Mouse (Mus musculus) forebrain, embryonic 13.5 days (tissue): ENCODE data around the gene Arhgap9. TPM values are rescaled to one million over a fixed set of nuclear protein-coding genes. Genes with fewer than 3 reads are reported as not detected.
A peak's percentile ranks its signal among the peaks of the same experiment; 100 is the strongest.

Experiments
- ATAC-seq: fragments of 200-750 bp; cut with Nextera tagmentation; 2 replicates; pipeline ENCODE4 v1.8.0; 2017
- H3K27ac ChIP-seq: fragments of 300-500 bp; sonication (generic); 2 replicates; pipeline ENCODE4 v1.5.1; 2015; ENCODE audit warnings: inconsistent platforms, mild to moderate bottlenecking, moderate library complexity
- H3K27me3 ChIP-seq: fragments of 300-500 bp; sonication (generic); 2 replicates; pipeline ENCODE4 v1.6.1; 2015; ENCODE audit warnings: mild to moderate bottlenecking, inconsistent platforms
- H3K36me3 ChIP-seq: fragments of 300-500 bp; sonication (generic); 2 replicates; pipeline ENCODE4 v1.6.1; 2015; ENCODE audit warnings: mild to moderate bottlenecking, inconsistent platforms; ENCODE audit not compliant: poor library complexity, severe bottlenecking
- H3K4me1 ChIP-seq: fragments of 300-500 bp; sonication (generic); 2 replicates; pipeline ENCODE4 v1.6.1; 2015; ENCODE audit warnings: inconsistent platforms
- H3K4me2 ChIP-seq: fragments of 300-500 bp; sonication (generic); 2 replicates; pipeline ENCODE4 v1.6.1; 2015; ENCODE audit warnings: inconsistent platforms, mild to moderate bottlenecking, moderate library complexity
- H3K4me3 ChIP-seq: fragments of 300-500 bp; sonication (generic); 2 replicates; pipeline ENCODE4 v1.5.1; 2015; ENCODE audit warnings: mild to moderate bottlenecking, inconsistent platforms
- H3K9ac ChIP-seq: fragments of 300-500 bp; sonication (generic); 2 replicates; pipeline ENCODE4 v1.6.1; 2015; ENCODE audit warnings: mild to moderate bottlenecking, inconsistent platforms
- H3K9me3 ChIP-seq: fragments of 300-500 bp; sonication (generic); replicated peaks from 2 replicates; pipeline ENCODE4 v1.6.1; 2016; ENCODE audit warnings: inconsistent platforms
- WGBS: fragments of 180-500 bp; shearing (Covaris S2); methylation state at CpG from one replicate; pipeline ENCODE4 v1.1.7; 2015; 5-methylcytosine and 5-hydroxymethylcytosine counted together
- polyA plus RNA-seq: library from polyadenylated mRNA; unstranded; fragments of >200 nt; fragmentation: Nextera tagmentation; extraction: Ambion mirVana; gene quantifications from 2 replicates; pipeline ENCODE4 v1.2.1, GENCODE M21; 2015

Gene Arhgap9
- polyA plus RNA-seq, 1 experiment from 2014 or later: 0.39 TPM

DNA sequence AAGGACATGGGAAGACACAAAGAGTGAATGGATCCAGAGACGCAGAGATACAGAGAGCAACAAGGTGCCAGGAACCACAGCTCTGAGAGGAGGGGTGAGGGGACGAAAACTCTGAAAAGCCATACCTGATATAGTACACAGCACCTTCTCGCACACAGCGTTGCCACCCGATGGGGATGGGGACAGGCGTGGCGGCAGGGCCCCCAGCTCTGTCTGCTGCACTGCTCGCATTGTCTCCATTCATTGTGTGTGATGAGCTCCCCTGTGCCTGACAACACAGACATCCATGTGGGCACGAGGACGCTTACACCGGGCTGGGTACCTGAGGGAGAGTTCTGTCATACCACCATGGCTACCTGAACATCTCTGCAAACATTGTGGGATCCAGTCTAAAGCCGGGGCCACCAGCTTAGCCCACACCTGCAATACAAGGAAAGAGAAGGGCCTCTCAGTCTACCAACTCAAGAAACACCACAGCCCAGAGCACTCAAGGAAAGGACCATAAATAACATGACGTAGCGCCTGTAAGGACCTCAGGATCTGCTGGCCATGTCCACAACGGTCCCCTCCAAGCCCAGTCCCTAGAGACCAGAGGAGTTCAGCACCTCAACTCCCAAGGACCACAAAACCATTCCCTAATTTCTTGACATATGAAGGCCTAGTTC, 34.4 kb upstream of the Arhgap9 start:
- Histone ChIP-seq H3K27ac (peak overlapping the region; percentile 98), H3K36me3 (peaks cover 50% of the 10 kb centered on the region), H3K4me3 (peak overlapping the region; percentile 68), H3K9me3 (no peaks in the 10 kb centered on the region), H3K4me1 (peaks cover 65% of the 10 kb centered on the region), H3K4me2 (peak overlapping the region; percentile 88), H3K27me3 (no peaks in the 10 kb centered on the region), H3K9ac (peak overlapping the region; percentile 86)
- WGBS: 75% methylated on average over 15 of the region's 15 CpGs
- no peak for ATAC-seq

DNA sequence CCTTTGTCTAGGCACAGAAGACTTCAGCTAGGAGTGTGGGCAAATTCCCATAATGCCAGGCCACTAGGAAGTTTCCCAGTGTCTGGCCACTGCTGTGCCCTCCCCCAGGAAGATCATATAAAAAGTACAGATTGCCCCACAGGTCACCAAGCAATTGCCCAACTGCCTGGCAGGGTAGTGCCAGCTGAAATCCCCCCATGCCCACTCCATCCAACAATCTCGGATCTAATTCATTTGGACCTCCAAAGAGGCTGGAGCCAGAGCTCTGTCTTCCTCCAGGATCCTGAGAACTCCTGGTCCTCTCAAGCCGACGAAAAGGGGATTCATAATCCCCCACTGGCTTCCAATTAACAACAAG, 33.8 kb upstream of the Arhgap9 start:
- H3K27ac ChIP-seq: peak overlapping the region; percentile 98
- peaks cover 70% of the 10 kb centered on the region for H3K4me1 ChIP-seq
- no peaks in the 10 kb centered on the region for H3K27me3 ChIP-seq
- peak overlapping the region; percentile 86 for H3K9ac ChIP-seq
- peak overlapping the region; percentile 68 for H3K4me3 ChIP-seq
- WGBS: 1% methylated on average over 3 of the region's 3 CpGs
- no peak for ATAC-seq
- peaks cover 45% of the 10 kb centered on the region for H3K36me3 ChIP-seq
- H3K4me2 ChIP-seq: peak overlapping the region; percentile 88
- H3K9me3 ChIP-seq: no peaks in the 10 kb centered on the region

DNA sequence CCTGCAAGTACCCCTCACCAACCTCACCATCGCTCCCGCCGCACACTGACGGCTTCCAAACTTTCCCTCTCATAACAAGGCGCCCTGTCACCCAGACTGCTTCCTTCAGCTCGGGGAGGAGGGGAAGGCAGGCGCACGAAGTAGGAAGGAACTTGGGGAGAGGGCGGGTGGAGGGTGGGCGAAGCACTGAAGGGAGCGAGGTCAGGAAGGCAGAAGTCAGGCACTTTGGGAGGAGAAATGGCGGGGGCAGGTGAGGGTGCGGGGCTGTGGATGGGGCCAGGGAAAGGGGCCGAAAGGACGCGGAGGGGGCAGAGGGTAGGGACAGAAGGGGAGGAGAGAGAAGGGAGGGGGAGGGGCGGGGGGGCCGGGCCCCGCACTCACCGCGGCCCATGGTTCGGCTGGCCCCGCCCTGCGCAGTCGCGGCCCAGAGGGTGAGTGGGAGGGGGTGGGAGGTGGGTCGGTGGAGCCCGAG, 33.4 kb upstream of the Arhgap9 start:
- 0% methylated on average over 18 of the region's 28 CpGs for WGBS
- Histone ChIP-seq H3K27me3 (no peaks in the 10 kb centered on the region), H3K4me3 (peak overlapping the region; percentile 68), H3K9ac (peak overlapping the region; percentile 86), H3K9me3 (no peaks in the 10 kb centered on the region), H3K4me1 (peaks cover 75% of the 10 kb centered on the region), H3K4me2 (peak overlapping the region; percentile 88), H3K27ac (peak overlapping the region; percentile 98), H3K36me3 (peaks cover 43% of the 10 kb centered on the region)
- ATAC-seq: peak; percentile 1; the same call in 1 of the 2 replicates

DNA sequence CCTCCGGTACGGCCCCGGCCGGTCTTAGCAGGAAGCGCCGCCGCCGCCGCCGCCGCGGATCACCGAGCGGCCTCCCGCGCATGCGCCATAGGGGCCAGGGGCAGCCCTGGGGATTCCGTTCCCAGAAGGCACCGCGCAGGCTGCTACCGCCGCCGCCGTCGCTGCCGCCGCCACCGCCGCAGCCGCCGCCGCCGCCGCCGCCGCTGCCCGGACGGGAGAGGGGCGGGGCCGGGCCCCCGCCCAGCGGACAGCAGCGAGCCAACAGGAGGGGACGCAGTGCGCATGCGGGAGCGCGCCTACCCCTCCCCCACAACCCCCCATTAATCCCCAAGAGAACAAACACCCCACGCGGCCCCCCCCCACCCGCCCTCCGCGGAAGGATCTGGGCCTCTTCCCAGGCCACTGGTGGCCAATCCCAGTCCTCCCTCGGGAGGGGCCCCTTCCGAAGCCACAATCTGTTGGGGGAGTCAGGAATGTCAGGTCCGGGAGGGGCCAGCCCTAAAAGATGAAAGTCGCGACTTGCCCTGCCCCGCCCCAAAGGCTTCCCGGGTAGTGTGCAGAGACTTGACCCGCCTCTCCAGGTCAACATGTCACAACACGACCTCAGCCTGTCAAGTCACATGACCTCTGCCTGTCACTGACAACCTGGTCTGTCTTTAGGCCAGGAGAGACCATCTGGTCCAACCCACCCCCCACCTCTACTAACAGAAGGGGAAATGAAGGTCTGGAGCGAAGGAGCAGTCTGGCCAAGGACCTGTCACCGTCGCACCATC, 32.8 kb upstream of the Arhgap9 start, which contains the start of gene Mbd6:
TSS of gene Mbd6 (minus strand) at position 219 of the 773 bp plus-strand sequence.
- Histone ChIP-seq H3K27ac (peak within 1 kb of the TSS; percentile 98), H3K9me3 (no peaks in the 10 kb centered on the region), H3K27me3 (no peaks in the 10 kb centered on the region), H3K4me2 (peak within 1 kb of the TSS; percentile 88), H3K4me3 (peak within 1 kb of the TSS; percentile 68), H3K4me1 (peaks cover 75% of the 10 kb centered on the region), H3K36me3 (peaks cover 43% of the 10 kb centered on the region), H3K9ac (peak within 1 kb of the TSS; percentile 86)
- peak; percentile 32 for ATAC-seq
- under 1% methylated on average over 35 of the region's 65 CpGs for WGBS

DNA sequence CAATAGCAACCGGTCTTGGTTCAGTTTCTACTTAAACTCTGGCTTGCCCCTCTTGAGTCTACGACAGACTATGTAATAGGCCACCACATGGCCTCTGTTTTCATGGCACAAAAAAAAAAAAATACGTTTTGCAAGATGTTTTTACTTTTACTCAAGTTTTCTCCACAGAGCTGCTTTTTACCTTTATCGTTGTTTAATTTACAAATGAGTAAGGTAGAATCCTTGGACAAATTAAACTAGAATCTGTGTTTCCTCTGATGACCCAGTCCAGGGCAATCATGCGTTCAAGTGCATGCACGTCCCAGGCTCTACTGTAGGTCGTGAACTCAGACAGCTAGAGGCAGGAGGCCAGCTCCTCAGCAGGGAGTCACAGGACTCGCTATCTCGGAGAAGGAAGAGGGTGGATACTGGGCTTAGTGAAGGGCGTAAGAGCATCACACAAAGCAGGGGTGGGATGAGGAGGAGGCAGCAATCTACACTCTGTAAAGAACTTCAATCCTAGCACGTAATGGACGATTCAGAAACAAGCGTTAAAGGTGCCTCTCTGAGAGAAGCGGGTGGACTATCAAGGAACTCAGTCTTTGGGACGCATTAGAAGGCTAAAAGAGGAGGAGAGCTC, 32.1 kb upstream of the Arhgap9 start:
- no peaks in the 10 kb centered on the region for H3K27me3 ChIP-seq
- H3K27ac ChIP-seq: peak overlapping the region; percentile 98
- peaks cover 43% of the 10 kb centered on the region for H3K36me3 ChIP-seq
- WGBS: under 1% methylated on average over 15 of the region's 15 CpGs
- ATAC-seq: peak; percentile 7
- H3K4me3 ChIP-seq: peak overlapping the region; percentile 68
- H3K4me1 ChIP-seq: peaks cover 72% of the 10 kb centered on the region
- H3K9ac ChIP-seq: peak overlapping the region; percentile 86
- H3K4me2 ChIP-seq: peak overlapping the region; percentile 88
- no peaks in the 10 kb centered on the region for H3K9me3 ChIP-seq

DNA sequence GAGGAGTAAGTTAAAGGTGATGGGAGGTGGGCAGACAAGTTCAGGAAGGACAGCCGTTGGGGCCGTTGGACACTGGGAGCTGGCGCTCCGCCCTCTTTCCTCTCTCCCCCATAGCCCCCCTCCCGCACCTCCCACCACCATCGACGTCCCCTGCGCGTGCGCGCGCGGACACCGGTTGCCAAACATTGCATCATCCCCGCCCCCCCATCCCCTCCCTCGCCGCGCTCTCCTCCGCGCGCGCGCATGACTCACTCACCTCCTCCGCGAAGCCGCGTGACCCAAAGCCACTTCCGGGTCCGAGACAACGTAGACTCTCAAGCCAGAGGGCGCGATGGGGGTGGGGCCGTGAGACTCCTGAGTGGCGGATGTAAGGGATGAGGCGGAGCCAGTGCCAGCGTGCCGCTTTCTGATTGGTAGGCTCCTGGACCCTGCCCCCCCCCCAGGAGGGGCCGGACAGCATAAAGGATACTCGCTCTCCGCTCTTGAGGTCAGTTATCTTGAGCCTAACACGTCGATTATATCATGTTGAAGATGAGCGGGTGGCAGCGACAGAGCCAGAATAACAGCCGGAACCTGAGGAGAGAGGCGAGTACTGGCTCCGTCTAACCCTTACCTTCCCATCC, 31.3 kb upstream of the Arhgap9 start:
- 0% methylated on average over 44 of the region's 47 CpGs for WGBS
- Histone ChIP-seq H3K4me2 (peak overlapping the region; percentile 88), H3K4me1 (peaks cover 64% of the 10 kb centered on the region), H3K9ac (peak overlapping the region; percentile 86), H3K9me3 (no peaks in the 10 kb centered on the region), H3K4me3 (peak overlapping the region; percentile 68), H3K36me3 (peaks cover 43% of the 10 kb centered on the region), H3K27ac (peak overlapping the region; percentile 98), H3K27me3 (no peaks in the 10 kb centered on the region)
- peak; percentile 90 for ATAC-seq

DNA sequence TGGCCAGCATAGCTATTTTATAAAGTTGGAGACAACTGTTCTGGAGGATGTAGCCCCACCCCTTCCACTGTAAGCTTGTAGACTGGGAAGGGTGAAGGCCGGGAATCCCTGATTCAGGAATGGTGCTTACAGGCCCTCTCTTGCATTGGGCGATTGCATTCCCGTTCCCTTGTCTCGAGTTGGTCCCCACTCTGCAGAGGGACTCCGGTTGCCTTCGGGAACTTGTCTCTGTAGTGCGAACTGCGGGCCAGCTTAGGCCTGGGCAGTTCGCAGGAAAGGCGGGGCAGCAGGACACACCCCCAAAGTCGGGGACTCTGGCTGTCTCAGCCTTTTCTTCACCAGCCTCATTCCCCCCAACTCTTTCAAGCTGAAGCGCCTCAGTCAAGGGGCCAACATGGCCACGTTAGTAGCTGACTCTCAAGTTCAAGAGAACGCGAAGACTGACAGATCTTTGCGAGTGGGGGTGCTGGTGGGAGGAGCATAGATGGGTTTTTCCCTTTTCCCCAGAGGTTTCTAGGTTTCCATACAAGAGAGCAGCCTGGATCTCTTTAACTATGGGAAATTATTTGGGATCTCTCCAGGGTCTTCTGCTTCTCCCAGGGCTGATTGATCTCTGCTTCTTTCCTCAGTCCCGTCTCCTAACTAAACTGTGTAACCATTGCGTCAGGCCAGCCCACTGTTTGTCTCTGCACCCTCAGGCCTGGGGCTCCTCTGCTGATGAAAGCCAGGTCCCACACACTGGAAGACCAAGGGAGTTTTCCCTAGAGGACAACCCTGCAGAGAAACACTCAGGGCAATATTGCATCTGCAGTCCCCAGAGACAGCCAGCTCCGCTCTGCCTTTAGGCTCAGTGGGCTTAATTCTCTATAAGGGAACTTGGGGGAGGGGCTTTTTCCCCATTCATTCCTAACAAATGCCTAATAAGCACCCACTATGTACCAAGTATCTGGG, 30.6 kb upstream of the Arhgap9 start:
- ATAC-seq: peak; percentile 43
- no peaks in the 10 kb centered on the region for H3K9me3 ChIP-seq
- peaks cover 56% of the 10 kb centered on the region for H3K4me1 ChIP-seq
- H3K27me3 ChIP-seq: no peaks in the 10 kb centered on the region
- H3K4me3 ChIP-seq: peak overlapping the region; percentile 68
- peaks cover 43% of the 10 kb centered on the region for H3K36me3 ChIP-seq
- H3K9ac ChIP-seq: peak overlapping the region; percentile 73
- 4% methylated on average over 19 of the region's 19 CpGs for WGBS
- peak overlapping the region; percentile 98 for H3K27ac ChIP-seq
- peak overlapping the region; percentile 88 for H3K4me2 ChIP-seq

DNA sequence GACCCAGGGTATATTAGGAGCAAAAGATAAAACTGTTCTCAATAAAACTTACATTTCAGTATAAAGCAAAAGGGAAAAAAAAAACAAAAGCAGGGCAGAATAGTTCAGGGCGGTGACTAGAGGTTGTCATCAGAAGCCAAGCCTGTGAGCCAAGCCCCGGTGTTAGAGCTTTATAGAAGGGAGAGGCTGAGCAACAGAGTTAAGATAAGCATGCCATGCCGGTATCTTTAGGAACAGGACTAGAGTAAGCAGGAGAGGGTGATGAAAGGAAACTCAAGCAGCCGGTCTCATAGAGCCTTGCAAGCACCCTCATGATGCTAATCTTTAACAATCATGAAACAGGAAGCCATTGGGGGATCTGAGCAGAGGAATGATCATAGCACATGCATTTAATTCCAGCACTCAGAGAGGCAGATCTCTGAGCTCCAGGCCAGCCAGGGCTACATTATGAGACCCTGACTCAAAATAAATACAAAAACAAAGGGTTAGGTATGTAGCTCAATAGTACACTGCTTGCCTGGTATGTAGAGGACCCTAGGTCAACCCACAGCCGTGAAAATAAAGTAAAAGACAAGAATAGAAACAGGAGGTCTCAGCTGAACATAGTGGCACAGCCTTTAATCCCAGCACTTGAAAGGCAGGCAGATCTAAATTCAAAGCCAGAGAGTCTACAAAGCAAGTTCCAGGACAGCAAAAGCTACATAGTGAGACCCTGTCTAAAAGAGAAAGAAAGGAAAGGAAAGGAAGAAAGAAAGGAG, 29.7 kb upstream of the Arhgap9 start:
- 54% methylated on average over 5 of the region's 5 CpGs for WGBS
- no peak for ATAC-seq
- Histone ChIP-seq H3K36me3 (peaks cover 44% of the 10 kb centered on the region), H3K4me3 (peak overlapping the region; percentile 68), H3K4me1 (peaks cover 48% of the 10 kb centered on the region), H3K9me3 (no peaks in the 10 kb centered on the region), H3K27ac (no peak overlapping the region; the same call in 1 of the 2 replicates), H3K27me3 (no peaks in the 10 kb centered on the region), H3K9ac (peak overlapping the region; percentile 73), H3K4me2 (peak overlapping the region; percentile 88)

DNA sequence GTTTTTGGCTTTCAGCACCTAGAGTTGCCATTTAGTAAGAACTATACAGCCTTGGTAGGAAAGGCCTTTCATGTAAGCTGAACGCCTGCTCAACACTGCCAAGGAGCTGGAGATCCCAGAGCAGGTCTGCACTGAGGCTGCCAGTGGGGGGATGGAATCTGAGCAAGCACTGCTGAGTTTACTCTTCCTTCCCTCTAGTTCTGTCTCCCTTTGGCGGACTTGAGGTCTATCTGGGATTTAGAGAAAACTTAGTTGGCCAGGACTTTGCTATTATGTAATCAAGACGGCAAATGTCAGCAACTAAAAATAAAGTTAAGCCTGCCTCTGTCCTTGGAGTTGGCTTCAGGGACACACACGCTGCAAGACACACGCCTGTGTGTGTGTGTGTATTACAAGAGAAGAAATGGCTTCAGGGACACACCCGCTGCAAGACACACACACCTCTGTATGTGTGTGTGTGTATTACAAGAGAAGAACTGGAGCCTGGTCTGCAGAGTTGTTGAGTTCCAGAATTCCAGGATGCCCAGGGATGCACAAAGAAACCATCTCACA, 28.7 kb upstream of the Arhgap9 start:
- 85% methylated on average over 6 of the region's 6 CpGs for WGBS
- peaks cover 50% of the 10 kb centered on the region for H3K36me3 ChIP-seq

DNA sequence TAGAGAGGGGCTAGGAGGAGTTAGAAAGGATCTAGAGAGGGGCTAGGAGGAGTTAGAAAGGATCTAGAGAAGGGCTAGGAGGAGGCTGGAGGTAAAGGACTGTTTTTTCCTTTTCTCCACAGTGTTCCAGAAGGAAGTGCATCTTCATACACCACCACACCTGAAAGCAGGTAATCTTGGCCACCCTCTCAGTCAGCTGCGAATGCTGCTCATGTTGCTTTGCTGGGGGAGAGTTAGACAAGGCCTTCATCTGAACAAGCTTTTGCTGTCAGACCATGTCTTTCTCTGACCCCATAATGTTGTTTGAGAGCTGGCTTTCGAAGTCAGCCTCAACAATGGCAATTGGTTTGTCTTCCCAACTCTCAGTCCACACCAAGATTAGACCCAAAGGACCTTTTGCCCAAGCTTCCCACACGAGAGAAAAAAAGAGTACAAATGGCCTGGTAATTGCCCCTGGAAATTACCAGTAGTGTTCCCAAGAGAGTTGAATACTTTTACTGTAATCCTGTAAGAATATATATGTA, 28.1 kb upstream of the Arhgap9 start:
- 85% methylated on average over 3 of the region's 3 CpGs for WGBS

More for the DNA sequence above, 28.7 kb upstream of the Arhgap9 start:
- Histone ChIP-seq H3K27ac (no peak overlapping the region), H3K27me3 (no peaks in the 10 kb centered on the region), H3K9ac (0 out of 2 replicates have a peak overlapping the region, but pooled peaks have one; percentile 21), H3K4me1 (peaks cover 38% of the 10 kb centered on the region), H3K4me2 (no peak overlapping the region; the same call in 1 of the 2 replicates), H3K9me3 (no peaks in the 10 kb centered on the region), H3K4me3 (no peak overlapping the region)
- ATAC-seq: no peak

More for the DNA sequence above, 28.1 kb upstream of the Arhgap9 start:
- Histone ChIP-seq H3K4me1 (peaks cover 36% of the 10 kb centered on the region), H3K9ac (no peak overlapping the region), H3K9me3 (no peaks in the 10 kb centered on the region), H3K27me3 (no peaks in the 10 kb centered on the region), H3K27ac (no peak overlapping the region), H3K4me3 (no peak overlapping the region), H3K4me2 (no peak overlapping the region), H3K36me3 (peaks cover 56% of the 10 kb centered on the region)
- no peak for ATAC-seq
